Mouse (Mus musculus) brain, adult 2 months (tissue): ENCODE data around the gene Cdk19.
A peak's percentile ranks its signal among the peaks of the same experiment; 100 is the strongest.

Experiments used
- DNase-seq: peaks from one replicate; pipeline ENCODE4 v3.0.0; 2011; ENCODE audit warnings: low read depth, low spot score

The Cdk19 gene

DNA sequence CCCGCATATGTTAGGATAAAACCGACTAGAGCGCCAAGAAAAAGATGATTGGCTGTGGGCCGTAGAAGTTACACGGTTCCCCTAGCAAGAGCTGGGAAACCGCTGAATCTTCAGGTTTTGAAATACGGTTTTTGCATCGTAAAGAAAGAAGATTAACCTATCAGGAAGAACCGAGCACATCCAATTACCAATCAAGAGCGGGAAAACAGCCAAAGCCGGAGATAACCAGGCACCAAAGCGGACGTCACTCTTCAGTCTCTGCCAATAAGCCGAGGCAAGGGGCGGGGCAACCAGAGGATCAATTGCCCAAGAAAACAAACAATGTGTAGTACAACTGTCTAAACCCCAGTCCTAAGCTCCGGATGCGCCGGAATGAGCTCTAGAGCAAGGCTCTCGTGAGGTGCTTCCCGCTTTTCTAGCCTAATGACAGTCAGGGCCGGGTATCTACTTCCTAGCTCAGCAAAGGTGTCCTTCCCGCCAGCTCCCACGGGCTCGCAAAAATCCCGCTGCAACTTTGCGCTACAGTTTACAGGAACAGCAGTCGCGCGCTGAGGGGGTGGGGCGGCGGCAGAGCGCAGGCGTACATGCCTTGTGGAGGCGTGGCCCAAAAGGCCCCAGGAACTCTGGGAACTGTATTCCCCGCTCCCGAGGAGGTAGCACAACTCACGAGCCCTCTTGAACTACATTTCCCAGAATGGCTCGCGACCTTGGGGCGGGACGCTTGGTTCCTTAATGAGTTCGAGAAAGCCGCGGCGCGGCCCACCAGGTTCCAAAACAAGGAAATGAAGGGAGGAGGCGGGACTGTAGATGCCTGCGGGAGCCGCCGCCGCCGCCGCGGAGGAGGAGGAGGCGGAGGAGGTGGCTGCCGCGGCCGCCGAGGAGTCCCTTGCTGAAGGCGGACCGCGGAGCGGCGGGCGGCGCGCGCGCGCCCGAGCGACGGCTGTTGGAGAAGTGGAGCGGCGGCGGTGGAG, 9.5 kb downstream of the Cdk19 start:
- peak; percentile 100 for DNase-seq

DNA sequence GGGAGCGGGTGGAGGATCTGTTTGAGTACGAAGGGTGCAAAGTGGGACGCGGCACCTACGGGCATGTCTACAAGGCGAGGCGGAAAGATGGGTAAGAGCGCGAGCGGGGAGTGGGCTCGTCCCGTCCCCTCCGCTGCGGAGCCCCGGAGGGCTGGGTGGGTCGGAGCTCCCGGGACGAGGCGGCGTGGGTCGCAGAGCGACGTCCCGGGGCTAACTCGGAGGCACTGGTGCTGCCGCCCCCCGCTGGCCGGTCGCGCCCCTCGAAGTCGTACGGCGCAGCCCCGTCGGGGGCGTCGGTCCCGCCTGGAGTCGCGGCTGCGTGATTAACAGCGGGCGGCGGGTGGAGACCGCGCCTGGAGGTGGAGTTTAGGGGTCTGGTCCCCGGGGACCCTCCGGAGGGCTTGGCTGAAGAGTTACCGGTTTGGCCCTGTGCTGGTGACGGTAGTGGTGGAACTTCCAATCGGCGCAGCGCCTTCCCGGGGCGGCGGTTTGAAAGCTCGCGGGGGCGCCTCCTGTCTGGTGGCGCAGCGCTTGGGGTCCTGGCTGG, 10.3 kb downstream of the Cdk19 start:
- peak; percentile 55 for DNase-seq

DNA sequence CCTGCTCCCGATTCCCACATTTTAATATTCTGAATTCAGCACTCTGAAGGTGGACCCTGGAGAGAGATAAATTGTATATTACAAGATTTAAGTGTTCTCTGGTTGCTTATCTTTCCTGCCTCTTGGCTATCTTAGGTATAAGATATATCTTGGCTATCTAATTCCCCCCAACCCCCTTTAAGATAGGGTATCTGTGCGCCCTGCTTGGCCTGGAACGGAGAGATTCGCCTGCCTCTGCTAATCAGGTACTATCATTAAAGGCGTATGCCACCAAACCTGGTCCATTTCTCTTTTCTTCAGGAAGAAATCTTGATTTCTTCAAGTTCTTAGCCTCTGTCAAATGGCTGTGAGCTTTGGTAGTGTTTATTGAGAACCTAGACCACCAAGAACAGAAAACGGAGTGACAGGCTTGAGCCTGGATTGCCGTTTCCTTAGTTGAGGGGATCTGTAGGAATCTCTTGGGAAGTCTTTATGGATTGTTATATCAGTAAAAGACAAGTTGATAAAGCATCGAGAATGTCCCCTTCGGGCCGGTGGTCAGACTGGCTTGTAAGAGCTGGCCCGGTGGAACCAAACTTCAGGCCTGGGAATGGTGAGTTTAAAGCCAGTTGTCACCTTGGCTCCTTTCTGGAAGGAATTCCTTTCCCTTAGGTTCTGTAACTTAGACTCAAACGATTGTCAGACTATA, 11.0 kb downstream of the Cdk19 start:
- no peak for DNase-seq

DNA sequence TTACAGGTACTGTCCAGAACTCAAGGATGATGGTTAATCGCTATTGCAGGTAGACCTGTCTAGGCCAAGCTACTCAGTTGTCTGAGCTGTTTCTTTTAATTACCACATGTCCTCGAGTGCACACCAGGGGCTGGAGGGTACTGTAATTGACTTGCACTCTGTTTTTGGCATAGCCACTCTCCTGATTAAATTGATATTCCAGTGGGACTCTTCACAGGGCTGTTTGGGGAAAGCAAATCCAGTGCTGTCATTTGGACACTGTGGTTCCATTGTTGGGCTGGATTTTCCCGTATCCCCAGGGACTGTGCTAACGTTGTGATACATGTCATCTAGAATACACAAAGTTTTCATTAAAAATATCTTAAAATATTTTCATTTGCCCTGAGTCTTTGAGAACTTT, 11.8 kb downstream of the Cdk19 start:
- peak; percentile 39 for DNase-seq

DNA sequence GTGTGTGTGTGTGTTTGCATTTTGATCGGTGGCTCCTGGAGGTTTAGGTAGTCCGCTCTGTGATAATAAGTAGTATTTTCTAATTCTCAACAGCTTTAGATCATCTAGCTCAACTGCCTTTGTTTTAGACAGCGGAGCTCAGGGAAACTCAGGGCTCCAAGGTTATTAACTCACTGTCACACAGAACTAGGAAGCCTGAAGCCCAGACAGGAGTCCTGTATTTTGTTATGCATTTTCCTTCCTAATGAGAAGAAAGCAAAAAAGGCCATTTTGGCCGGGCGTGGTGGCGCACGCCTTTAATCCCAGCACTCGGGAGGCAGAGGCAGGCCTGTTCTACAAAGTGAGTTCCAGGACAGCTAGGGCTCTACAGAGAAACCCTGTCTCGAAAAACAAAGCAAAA, 14.7 kb downstream of the Cdk19 start:
- no peak for DNase-seq

DNA sequence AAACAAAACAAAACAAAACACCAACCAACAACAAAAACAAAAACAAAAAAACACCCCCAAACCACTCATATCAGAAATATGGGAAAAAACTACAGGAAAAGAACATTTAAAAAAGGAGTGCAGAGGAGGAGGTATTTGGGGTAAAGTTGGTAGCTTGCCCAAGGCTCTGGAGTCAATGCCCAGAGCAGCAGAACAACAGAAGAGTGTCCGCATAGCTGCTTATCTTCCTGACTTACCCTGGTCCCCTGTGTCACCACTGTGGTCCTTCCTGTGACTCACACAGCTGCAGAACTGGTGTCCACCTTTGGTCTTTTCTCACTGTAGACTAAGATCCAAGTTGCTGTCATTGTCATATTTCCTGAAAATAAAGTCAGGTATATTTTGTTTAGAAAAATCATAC, 15.2 kb downstream of the Cdk19 start:
- DNase-seq: no peak

DNA sequence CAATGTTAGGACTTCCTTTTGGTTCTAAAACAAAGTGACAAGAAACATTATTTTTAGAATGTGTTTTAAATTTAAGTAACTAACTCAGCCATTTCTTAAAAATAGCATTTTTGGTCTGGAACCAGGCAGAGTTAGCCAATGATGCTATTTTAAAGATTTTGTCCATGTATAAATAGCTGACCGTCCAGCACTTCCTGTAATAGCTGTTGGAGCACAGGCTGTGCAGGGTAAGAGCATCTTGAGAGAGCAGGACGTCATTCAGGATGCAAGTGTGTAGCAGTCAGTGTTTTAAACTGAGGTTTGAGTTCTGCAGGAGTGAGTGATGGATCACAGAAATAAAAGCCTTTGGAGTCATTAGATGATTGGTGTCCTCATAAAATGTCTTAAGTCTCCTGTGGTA, 18.8 kb downstream of the Cdk19 start:
- peak; percentile 61 for DNase-seq

DNA sequence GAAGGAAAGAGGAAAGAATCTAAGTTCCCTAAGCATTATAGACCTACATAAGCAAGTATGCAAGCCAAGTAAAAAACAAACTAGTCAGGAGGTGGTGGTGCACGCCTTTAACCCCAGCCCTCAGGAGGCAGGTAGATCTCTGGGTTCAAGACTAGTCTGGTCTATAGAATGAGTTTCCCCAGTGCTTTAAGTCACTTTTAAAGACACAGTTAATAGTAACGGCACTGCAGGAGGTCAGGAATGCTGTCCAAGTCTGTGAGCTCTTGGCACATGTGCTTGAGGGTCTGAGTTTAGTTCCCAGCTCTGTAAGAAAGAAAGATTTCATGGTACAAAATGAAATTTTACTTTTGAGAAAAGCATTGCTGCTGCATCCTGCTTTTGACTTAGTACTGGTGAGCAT, 19.8 kb downstream of the Cdk19 start:
- DNase-seq: no peak

DNA sequence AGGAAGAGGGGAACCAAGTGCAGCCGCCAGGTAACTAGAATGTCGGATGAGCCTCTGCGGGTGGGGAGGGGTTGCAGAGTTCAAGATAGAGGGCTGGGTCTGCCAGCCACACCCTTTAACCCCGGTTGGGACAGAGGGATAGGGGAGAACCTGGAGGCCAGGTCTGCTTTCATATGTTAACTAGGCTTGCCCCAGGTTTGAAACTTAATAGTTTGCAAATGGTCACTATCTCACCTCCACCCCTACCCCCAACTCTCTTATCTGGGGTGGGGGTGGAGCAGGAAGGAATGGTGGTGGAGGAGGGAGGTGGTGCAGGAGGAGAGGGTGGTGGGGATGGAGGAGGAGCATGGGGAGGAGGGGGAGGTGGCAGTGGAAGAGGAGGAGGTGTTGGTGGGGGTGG, 23.6 kb downstream of the Cdk19 start:
- DNase-seq: no peak

DNA sequence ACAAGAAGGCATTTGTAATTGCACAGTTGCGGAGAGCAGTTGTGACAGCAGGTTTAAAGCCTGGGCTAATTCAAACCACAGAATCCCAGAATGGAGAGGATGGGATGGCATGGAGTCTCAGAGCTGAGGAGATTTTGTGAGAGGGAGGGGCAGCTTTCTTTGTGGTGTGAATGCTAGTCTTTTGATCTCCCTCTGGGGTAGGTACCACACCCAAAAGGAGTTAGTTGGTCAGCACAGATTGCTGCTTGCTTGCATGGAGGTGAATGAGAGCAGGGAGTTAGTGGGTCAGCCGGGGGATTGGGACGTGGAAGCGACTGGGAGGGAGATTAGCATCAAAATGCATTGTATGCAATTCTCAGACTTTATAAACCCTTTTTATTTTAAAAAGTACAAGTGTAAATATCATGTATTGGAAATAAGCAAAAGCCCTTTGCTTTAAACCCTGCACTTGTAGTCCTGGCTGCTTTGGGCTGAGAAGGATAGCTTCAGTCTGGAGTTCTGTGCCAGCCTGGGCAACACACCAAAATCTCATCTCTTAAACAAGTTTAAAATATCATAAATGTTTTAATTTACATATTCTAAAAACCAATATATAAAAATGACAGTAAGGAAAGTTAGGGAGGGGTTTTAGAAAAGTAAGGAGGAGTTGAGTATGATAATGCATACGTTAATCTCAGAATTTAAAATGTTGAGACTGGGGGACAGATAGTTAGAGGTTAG, 25.4 kb downstream of the Cdk19 start:
- DNase-seq: peak; percentile 66

DNA sequence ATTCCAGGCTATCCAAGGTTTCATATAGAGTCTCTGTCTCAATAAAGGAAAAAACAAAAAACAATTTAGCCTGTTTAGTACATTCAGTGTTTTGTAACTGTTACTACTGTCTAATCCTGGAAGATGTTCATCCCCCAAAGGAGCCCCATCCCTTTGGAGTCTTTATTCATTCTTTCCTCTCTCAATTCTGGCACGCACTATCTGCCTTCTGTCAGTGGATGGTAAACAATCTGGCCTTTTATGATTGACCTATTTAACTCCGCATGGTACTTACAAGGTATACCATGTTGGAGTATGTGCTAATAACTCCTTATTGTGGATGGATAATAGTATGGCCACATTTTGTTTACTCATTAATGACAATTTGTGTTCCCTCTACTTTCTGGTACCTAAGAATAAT, 26.6 kb downstream of the Cdk19 start:
- DNase-seq: peak; percentile 90

DNA sequence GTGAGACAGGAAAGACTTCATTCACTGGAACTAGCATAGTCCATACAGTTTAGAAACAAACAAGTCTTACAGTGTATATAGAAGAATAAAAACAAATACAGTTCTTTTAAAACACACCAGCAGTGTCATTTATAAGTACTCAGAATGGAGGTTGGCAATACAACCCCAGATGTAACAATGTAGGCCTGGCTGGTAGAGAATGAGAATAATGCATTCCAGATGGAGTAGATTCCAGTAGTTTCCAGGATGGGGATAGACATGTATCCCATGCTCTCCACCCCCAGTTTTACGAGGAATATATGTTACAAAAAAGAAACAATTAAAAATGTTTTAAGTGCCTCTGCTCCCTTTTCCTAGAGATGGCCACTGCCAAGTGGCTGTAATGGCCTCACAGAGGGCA, 29.2 kb downstream of the Cdk19 start:
- DNase-seq: no peak

DNA sequence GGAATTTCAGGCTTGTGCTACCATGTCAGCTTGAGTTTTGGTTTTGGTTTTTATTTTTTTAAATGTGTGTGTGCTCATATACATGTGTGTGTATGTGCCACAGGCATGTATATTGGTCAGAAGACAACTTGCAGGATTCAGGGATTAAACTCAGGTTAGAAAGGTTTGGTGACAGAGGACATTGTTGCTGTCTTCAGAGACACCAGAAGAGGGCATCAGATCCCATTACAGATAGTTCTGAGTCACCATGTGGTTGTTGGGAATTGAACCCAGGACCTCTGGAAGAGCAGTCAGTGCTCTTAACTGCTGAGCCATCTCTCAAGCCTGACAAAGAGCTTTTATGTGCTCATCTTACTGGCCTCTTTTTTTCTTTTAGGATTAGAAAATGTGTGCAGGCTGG, 30.8 kb downstream of the Cdk19 start:
- DNase-seq: no peak

DNA sequence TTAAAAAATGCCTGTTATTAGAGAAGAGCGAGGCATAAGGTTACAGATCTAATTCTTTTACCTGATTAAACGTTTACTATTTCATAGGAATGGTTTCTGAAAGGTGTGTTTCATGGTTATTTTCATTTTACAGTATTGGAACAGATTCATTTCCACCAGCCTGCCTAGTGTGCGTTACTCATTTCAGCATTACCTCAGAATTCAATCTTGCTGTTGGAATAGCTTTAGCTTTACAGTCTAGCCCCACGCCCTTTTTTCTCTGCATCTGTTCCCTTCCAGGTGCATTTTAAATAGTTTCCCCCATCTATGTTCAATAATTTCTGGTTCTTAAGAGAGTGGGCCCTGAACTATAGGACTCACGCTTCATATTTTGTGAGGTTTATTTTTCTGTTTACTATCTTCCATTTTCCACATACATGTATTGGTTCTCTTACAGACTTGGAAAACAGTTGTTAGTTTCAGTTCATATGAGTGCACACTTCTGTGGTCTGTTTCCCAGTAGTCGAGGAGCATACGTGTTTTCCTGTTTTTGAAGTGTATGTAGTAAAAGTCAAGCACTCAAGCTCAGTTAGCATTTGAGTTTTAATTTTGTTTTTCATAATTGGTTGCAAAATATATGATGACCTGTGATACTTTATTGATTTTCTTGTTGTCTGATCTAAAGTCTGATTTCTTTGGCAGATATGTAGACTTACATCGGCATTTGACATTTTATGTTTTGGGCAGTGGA, 32.0 kb downstream of the Cdk19 start:
- no peak for DNase-seq

DNA sequence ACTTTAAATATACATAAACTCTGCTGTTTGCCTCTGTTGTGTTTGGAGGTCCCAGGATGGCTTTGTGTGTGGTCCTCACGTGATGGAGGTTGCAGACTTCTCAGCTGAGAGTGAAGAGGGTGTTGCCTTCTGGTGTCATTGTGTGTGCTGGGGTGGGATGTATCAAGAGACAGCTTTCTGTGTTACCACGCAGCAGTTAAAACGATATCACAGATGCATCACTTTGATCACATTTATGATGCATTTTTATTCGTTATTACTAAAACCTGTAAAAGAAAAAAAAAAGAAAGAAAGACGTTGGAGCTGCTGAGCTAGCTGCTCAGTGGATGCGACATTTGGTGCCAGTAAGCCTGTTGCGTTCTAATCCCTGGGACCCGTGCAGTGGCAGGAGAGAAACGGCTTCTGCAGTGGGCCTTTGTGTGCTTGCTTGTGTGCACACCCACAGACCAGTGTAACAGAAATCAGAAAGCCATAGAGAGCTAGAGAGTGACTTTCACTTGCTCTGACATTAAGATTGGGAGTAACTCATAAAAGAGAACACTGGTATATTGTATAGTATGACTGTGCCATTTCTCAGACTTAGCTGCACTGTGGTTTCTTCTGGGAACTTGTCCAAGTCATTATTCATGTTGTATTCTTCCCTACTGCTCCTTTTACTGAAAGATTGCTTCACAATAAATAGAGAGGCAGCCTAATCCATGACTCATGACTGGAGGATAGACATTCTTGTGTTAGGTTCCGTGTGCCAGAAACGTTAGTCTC, 32.7 kb downstream of the Cdk19 start:
- DNase-seq: peak; percentile 91

DNA sequence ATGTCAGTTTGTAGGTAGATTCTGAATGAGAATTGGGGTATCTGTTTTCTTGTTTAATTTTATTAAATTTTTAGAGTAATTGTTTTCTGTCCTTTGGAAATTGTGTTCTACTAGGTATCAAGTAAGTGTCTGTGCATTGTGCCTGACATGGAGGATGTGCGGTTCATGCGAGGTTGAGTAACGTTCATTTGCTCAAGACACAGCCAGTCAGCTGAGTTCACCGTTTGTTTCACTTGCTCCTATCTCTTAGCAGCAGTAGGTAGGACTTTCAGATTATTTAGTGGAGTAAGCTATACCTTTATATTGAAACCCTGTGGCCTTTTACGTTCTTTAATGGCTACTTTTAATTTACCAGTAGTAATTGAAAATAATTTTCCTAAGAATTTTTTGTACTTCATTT, 34.4 kb downstream of the Cdk19 start:
- DNase-seq: no peak

DNA sequence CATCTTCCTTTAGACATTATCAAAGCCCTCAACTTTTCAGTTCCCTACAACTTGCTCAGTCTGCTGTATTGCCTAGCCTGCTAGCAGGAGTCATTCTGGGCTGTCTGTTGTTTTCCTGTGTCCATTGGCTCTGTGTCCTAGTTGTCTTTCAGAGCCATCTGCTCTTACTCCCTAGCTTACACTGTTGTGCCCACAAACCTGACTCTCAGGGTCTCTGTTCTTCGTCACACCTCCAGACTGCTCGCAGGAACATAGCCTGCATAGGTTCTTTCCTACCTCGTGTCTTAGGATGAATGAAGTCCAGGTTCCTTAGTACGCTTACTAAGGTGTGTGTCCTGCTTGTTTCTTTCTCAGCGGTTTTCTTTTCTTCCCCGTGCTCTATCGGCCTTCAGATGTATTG, 35.5 kb downstream of the Cdk19 start:
- DNase-seq: peak; percentile 92

DNA sequence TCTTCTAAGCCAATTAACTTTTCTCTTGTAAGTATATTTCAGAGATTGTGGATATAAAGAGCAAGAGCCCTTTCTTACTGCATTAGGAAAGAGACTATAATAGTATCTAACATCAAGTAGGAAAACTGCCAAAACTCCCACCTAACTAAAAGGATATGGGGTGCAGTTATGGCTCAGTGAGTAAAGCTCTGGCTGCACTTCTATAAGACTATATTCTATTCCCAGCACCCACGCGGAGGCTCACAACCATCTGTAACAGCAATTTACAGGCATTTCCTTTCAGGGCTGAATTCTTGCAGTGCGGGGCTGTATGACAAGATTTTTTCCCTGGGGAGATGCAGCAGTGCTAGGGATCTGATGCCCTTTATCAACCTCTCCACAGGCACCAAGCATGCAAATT, 36.9 kb downstream of the Cdk19 start:
- DNase-seq: peak; percentile 89

DNA sequence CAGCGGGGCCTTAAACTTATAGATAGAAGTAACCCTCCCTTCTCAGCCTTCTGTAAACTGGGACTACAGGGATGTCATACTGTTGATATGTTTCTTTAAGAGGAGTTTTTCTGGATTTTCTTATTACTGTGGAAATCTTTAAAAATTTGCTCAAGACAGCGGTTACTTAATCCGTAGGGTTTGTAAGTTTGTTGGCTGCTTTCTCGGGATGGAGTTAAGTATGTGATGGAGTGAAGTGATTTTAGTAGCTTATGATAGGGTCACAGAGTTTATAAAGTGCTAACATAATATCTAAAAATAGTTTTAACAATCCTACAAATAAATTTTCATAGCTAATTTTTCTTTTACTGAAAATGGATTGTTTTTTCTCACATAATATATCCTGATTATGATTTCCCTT, 38.9 kb downstream of the Cdk19 start:
- no peak for DNase-seq

DNA sequence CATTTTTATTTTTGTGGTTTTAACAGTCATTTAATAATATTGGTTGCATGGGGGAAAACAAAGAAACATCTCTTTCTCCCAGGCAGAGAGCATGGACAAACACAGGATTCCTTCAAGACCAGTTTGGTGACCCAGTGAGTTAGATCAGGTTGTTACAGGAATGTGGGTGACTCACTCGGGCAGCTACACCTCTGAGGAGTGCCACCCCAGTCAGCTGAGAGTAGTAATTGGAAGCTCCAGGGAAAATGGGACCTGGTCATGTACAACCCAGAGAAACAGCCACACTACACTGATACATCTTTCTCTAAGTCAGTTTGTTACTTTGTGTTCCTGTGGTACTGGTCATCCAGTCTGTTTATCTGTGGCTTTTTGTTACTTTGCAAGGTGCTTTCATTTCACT, 40.3 kb downstream of the Cdk19 start:
- DNase-seq: no peak

DNA sequence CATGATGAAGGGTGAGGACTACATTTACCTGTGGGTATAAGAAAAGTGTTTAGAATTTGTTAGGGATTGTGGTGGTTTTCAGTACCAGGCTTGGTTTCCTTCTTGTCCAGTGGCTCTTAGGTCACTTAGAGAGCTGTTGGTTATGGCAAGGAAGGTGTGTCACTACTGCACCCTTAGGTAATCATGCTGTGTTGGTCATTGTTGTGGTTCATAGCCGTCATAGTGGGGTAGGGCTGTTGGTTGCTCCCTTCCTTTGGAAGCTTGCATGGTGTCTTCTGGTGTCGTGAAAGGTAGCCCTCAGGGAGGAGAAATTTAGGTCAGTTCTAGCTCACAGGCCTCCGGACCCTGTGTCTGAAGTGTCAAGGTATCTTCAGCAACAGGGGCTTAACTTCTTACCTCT, 46.0 kb downstream of the Cdk19 start:
- DNase-seq: no peak
